Mouse (Mus musculus) hindbrain, embryonic 14.5 days (tissue): ENCODE data around the gene Tcte1. TPM values are rescaled to one million over a fixed set of nuclear protein-coding genes. Genes with fewer than 3 reads are reported as not detected.

Experiments used
- ATAC-seq: fragments of 200-750 bp; cut with Nextera tagmentation; 2 replicates; pipeline ENCODE4 v1.8.0; 2017; ENCODE audit warnings: moderate number of reproducible peaks, mild to moderate bottlenecking, moderate TSS enrichment, moderate library complexity; ENCODE audit not compliant: low FRiP score
- DNase-seq: peaks from one replicate; pipeline ENCODE4 v3.0.0-alpha.2; 2015; ENCODE audit warnings: low spot score
- H3K27ac ChIP-seq: fragments of 300-500 bp; sonication (generic); 2 replicates; pipeline ENCODE4 v1.5.1; 2014; ENCODE audit warnings: mild to moderate bottlenecking, moderate library complexity
- H3K27me3 ChIP-seq: fragments of 300-500 bp; sonication (generic); 2 replicates; pipeline ENCODE4 v1.6.1; 2014; ENCODE audit warnings: mild to moderate bottlenecking, low read length, mixed read lengths; ENCODE audit not compliant: control insufficient read depth, insufficient read depth
- H3K36me3 ChIP-seq: fragments of 300-500 bp; sonication (generic); replicated peaks from 2 replicates; pipeline ENCODE4 v1.6.1; 2014; ENCODE audit not compliant: control insufficient read depth, insufficient read depth
- H3K4me1 ChIP-seq: fragments of 300-500 bp; sonication (generic); replicated peaks from 2 replicates; pipeline ENCODE4 v1.6.1; 2014; ENCODE audit warnings: antibody characterized with exemption, low read length, mixed read lengths; ENCODE audit not compliant: control insufficient read depth, insufficient read depth
- H3K4me2 ChIP-seq: fragments of 300-500 bp; sonication (generic); replicated peaks from 2 replicates; pipeline ENCODE4 v1.6.1; 2014; ENCODE audit warnings: mild to moderate bottlenecking, moderate library complexity
- H3K4me3 ChIP-seq: fragments of 300-500 bp; sonication (generic); replicated peaks from 2 replicates; pipeline ENCODE4 v1.5.1; 2014; ENCODE audit warnings: mild to moderate bottlenecking, low read length
- H3K9ac ChIP-seq: fragments of 300-500 bp; sonication (generic); 2 replicates; pipeline ENCODE4 v1.6.1; 2014
- H3K9me3 ChIP-seq: fragments of 300-500 bp; sonication (generic); 2 replicates; pipeline ENCODE4 v1.6.1; 2016; ENCODE audit warnings: low read length; ENCODE audit not compliant: control insufficient read depth
- WGBS: fragments of 180-500 bp; shearing (Covaris S2); extraction: QIAGEN DNeasy Blood & Tissue Kit; methylation state at CpG from one replicate; pipeline ENCODE4 v1.1.7; 2014; 5-methylcytosine and 5-hydroxymethylcytosine counted together
- polyA plus RNA-seq: library from polyadenylated mRNA; unstranded; fragments of >200 nt; fragmentation: Nextera tagmentation; extraction: Ambion mirVana; gene quantifications from 2 replicates; pipeline ENCODE4 v1.2.1, GENCODE M21; 2014

The Tcte1 gene
- polyA plus RNA-seq, 1 experiment from 2014 or later: 3.8 TPM

- Histone ChIP-seq H3K27ac (no peak overlapping the region), H3K4me1 (peaks cover 20% of the 10 kb centered on the region), H3K4me2 (no peak overlapping the region), H3K4me3 (no peak overlapping the region), H3K27me3 (peaks cover 17% of the 10 kb centered on the region), H3K36me3 (no peaks in the 10 kb centered on the region), H3K9ac (no peak overlapping the region), H3K9me3 (no peaks in the 10 kb centered on the region)
- ATAC-seq (no peak), DNase-seq (no peak)
- 84% methylated on average over 6 of the region's 6 CpGs for WGBS
These were observed 67.2 kb downstream of the Tcte1 start for GRCm38 (mm10) chr17:45590410-45590809.

GRCm38 (mm10) chr17:45591701-45592605, 68.7 kb downstream of the Tcte1 start:
- H3K27me3 ChIP-seq: peaks cover 17% of the 10 kb centered on the region
- ATAC-seq (no peak), DNase-seq (no peak)
- H3K9ac ChIP-seq: peak overlapping the region; percentile 28; the same call in 1 of the 2 replicates
- no peak overlapping the region for H3K4me2 ChIP-seq
- no peak overlapping the region for H3K4me3 ChIP-seq
- no peaks in the 10 kb centered on the region for H3K36me3 ChIP-seq
- no peaks in the 10 kb centered on the region for H3K9me3 ChIP-seq
- 49% methylated on average over 16 of the region's 16 CpGs for WGBS
- H3K27ac ChIP-seq: no peak overlapping the region
- peaks cover 19% of the 10 kb centered on the region for H3K4me1 ChIP-seq

Other genes starting within 250 kb of the Tcte1 start
- 64.7 and 67.0 TPM in 2 replicates for gene Cdc5l, start 89.7 kb upstream of the Tcte1 start, polyA plus RNA-seq
- 1.5 and 2.2 TPM in 2 replicates for gene Spats1, start 48.0 kb upstream of the Tcte1 start, polyA plus RNA-seq
- gene Aars2, start 16.6 kb upstream of the Tcte1 start, polyA plus RNA-seq: 15.2 and 15.8 TPM in 2 replicates
- 15.7 and 16.8 TPM in 2 replicates for gene Tmem151b, start 26.2 kb downstream of the Tcte1 start, polyA plus RNA-seq
- gene Nfkbie, start 32.3 kb downstream of the Tcte1 start, polyA plus RNA-seq: 4.3 and 4.7 TPM in 2 replicates
- 83.1 and 84.2 TPM in 2 replicates for gene Slc35b2, start 40.4 kb downstream of the Tcte1 start, polyA plus RNA-seq
- gene Hsp90ab1, start 49.8 kb downstream of the Tcte1 start, polyA plus RNA-seq: 1,324 and 1,355 TPM in 2 replicates
- 41.5 and 42.7 TPM in 2 replicates for gene Slc29a1, start 76.2 kb downstream of the Tcte1 start, polyA plus RNA-seq
- gene Mymx, start 78.7 kb downstream of the Tcte1 start, polyA plus RNA-seq: not detected in 2 replicates
- gene Capn11, start 135.9 kb downstream of the Tcte1 start, polyA plus RNA-seq: 2.3 TPM in 1 of 2 replicates, not detected in the other
- 116 and 132 TPM in 2 replicates for gene Mrpl14, start 162.9 kb downstream of the Tcte1 start, polyA plus RNA-seq
- 114 and 116 TPM in 2 replicates for gene Tmem63b, start 163.5 kb downstream of the Tcte1 start, polyA plus RNA-seq
- gene 1600014C23Rik, start 210.4 kb downstream of the Tcte1 start, polyA plus RNA-seq: not detected in 2 replicates